ENCODE assay signal across 21 mouse cellular contexts in the genomic region with DNA sequence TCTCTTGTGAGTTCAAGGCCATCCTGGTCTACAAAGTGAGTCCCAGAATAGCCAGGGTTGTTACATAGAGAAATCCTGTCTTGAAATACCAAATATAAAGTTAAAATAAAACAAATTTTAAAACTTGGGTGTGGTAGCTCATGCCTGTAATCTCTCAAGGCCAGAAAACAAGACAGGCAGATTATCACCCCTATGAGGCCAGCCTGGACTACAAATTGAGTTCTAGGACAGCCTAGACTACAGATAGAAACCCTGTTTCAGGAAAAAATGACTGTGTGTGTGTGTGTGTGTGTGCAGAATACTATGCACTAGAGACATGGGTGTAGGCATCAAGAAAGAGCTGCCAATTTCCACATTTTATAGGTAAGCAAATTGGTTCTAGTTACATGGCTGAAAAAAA.
"Had no signal": no experiment of that assay in that cellular context is flagged by ENCODE, and none has a peak within 500 bp of the region (broad histone marks: within the 10 kb centered on the region; RNA-seq: fewer than 3 reads in every experiment).

No protein-coding gene starts in this region.

- H3K27me3 ChIP-seq: neural tube, embryonic 12.5 days; neural tube, embryonic 15.5 days had no signal

- H3K9ac ChIP-seq: kidney, embryonic 15.5 days; limb, embryonic 12.5 days; limb, embryonic 15.5 days; neural tube, embryonic 12.5 days; neural tube, embryonic 15.5 days had no signal

- DNase-seq: kidney, adult 11 months; kidney, adult 8-10 months; kidney, postnatal 10 days; kidney, postnatal 36 days; layer of hippocampus, postnatal 36 days; left cerebral cortex, postnatal 4 days; lung, adult 2 months; lung, postnatal 14 days; lung, postnatal 4 days; midbrain, embryonic 14.5 days; right cerebral cortex, adult 18-20 months; right cerebral cortex, postnatal 14 days; spleen, adult 18-20 months; thymus, adult 18-20 months; thymus, postnatal 36 days had no signal

- H3K4me1 ChIP-seq: kidney, embryonic 15.5 days; limb, embryonic 12.5 days; limb, embryonic 15.5 days; neural tube, embryonic 12.5 days; neural tube, embryonic 15.5 days had no signal

- H3K27ac ChIP-seq: kidney, embryonic 15.5 days; limb, embryonic 12.5 days; limb, embryonic 15.5 days; neural tube, embryonic 12.5 days; neural tube, embryonic 15.5 days had no signal

- H3K36me3 ChIP-seq: kidney, embryonic 15.5 days; limb, embryonic 12.5 days; limb, embryonic 15.5 days; neural tube, embryonic 12.5 days; neural tube, embryonic 15.5 days had no signal

- H3K4me2 ChIP-seq: kidney, embryonic 15.5 days; limb, embryonic 12.5 days; limb, embryonic 15.5 days; midbrain, embryonic 11.5 days; neural tube, embryonic 12.5 days; neural tube, embryonic 15.5 days had no signal

- H3K4me3 ChIP-seq: kidney, embryonic 15.5 days; limb, embryonic 12.5 days; limb, embryonic 15.5 days; neural tube, embryonic 12.5 days; neural tube, embryonic 15.5 days had no signal

- H3K9me3 ChIP-seq: kidney, embryonic 15.5 days; limb, embryonic 12.5 days; limb, embryonic 15.5 days; neural tube, embryonic 12.5 days; neural tube, embryonic 15.5 days had no signal
